Mouse (Mus musculus): ENCODE results near the gene Cldn9. TPM values are rescaled to one million over a fixed set of nuclear protein-coding genes. Genes with fewer than 3 reads are reported as not detected.

Gene Cldn9
- total RNA-seq (2014; rRNA removed), result not detected in 2 replicates
- polyA plus RNA-seq (2012; rRNA removed), result not detected in 2 replicates

GRCm38 (mm10) chr17:23683856-23684672 lies at the start of gene Cldn9:
Gene Cldn9, minus strand, starts transcription at chr17:23684026.
- H3K27ac ChIP-seq (replicated peaks; ENCODE audit: insufficient read depth, low read depth, low read length), result no peak within 1 kb of the TSS
- H3K4me3 ChIP-seq (ENCODE audit: insufficient read depth, low read depth, low read length), result no peak within 1 kb of the TSS
- H3K79me2 ChIP-seq (ENCODE audit: control insufficient read depth, insufficient read depth, low read length), result no peaks in the 10 kb centered on the region
- H3K36me3 ChIP-seq (ENCODE audit: control insufficient read depth, insufficient read depth, low read length), result no peaks in the 10 kb centered on the region
- H3K9ac ChIP-seq (ENCODE audit: low read depth, low read length), result no peak within 1 kb of the TSS
- TF ChIP-seq POLR2A (IDR thresholded peaks at IDR 0.05; ENCODE audit: extremely low read depth, insufficient read depth, low read length) (no peak), CTCF (IDR thresholded peaks at IDR 0.05; ENCODE audit: low read depth, low read length) (no peak)
- 56% methylated on average over 15 of the region's 15 CpGs for WGBS
- peaks cover 15% of the 10 kb centered on the region for H3K27me3 ChIP-seq (ENCODE audit: control insufficient read depth, insufficient read depth, low read length)
- DNase-seq (ENCODE audit: extremely low read depth, low read depth, low spot score), result no peak
- H3K4me1 ChIP-seq (ENCODE audit: control insufficient read depth, insufficient read depth, low read length), result no peaks in the 10 kb centered on the region

GRCm38 (mm10) chr17:23730441-23730840 lies 46.6 kb upstream of the Cldn9 start:
- H3K4me1 ChIP-seq (ENCODE audit: control insufficient read depth, insufficient read depth, low read length), result 0 out of 2 replicates have a peak, but pooled peaks cover 3% of the 10 kb centered on the region
- H3K27ac ChIP-seq (replicated peaks; ENCODE audit: insufficient read depth, low read depth, low read length), result no peak overlapping the region
- no peaks in the 10 kb centered on the region for H3K27me3 ChIP-seq (ENCODE audit: control insufficient read depth, insufficient read depth, low read length)
- DNase-seq (ENCODE audit: extremely low read depth, low read depth, low spot score), result no peak
- no peak for TF ChIP-seq POLR2A (IDR thresholded peaks at IDR 0.05; ENCODE audit: extremely low read depth, insufficient read depth, low read length)
- H3K79me2 ChIP-seq (ENCODE audit: control insufficient read depth, insufficient read depth, low read length), result no peaks in the 10 kb centered on the region
- H3K9ac ChIP-seq (ENCODE audit: low read depth, low read length), result no peak overlapping the region
- no peak overlapping the region for H3K4me3 ChIP-seq (ENCODE audit: insufficient read depth, low read depth, low read length)
- WGBS, result 71% methylated on average over 1 of the region's 1 CpGs
- no peaks in the 10 kb centered on the region for H3K36me3 ChIP-seq (ENCODE audit: control insufficient read depth, insufficient read depth, low read length)

GRCm38 (mm10) chr17:23726758-23727142 lies 42.9 kb upstream of the Cldn9 start:
- no peak for TF ChIP-seq POLR2A (IDR thresholded peaks at IDR 0.05; ENCODE audit: extremely low read depth, insufficient read depth, low read length)
- TF ChIP-seq CTCF (IDR thresholded peaks at IDR 0.05; ENCODE audit: low read depth, low read length), result no peak
- WGBS, result 1% methylated on average over 20 of the region's 20 CpGs
- Histone ChIP-seq H3K9ac (ENCODE audit: low read depth, low read length) (peak overlapping the region; percentile 75), H3K4me3 (ENCODE audit: insufficient read depth, low read depth, low read length) (peak overlapping the region; percentile 76), H3K27ac (replicated peaks; ENCODE audit: insufficient read depth, low read depth, low read length) (no peak overlapping the region), H3K36me3 (ENCODE audit: control insufficient read depth, insufficient read depth, low read length) (no peaks in the 10 kb centered on the region), H3K79me2 (ENCODE audit: control insufficient read depth, insufficient read depth, low read length) (no peaks in the 10 kb centered on the region), H3K4me1 (ENCODE audit: control insufficient read depth, insufficient read depth, low read length) (0 out of 2 replicates have a peak, but pooled peaks cover 3% of the 10 kb centered on the region), H3K27me3 (ENCODE audit: control insufficient read depth, insufficient read depth, low read length) (no peaks in the 10 kb centered on the region)
- DNase-seq (ENCODE audit: extremely low read depth, low read depth, low spot score), result peak; percentile 33

GRCm38 (mm10) chr17:23725999-23726757 lies 42.4 kb upstream of the Cldn9 start, which contains the start of gene Pkmyt1:
Gene Pkmyt1, plus strand, starts transcription at chr17:23726336.
- Histone ChIP-seq H3K9ac (ENCODE audit: low read depth, low read length) (peak within 1 kb of the TSS; percentile 75), H3K79me2 (ENCODE audit: control insufficient read depth, insufficient read depth, low read length) (no peaks in the 10 kb centered on the region), H3K36me3 (ENCODE audit: control insufficient read depth, insufficient read depth, low read length) (no peaks in the 10 kb centered on the region), H3K4me1 (ENCODE audit: control insufficient read depth, insufficient read depth, low read length) (0 out of 2 replicates have a peak, but pooled peaks cover 3% of the 10 kb centered on the region), H3K4me3 (ENCODE audit: insufficient read depth, low read depth, low read length) (peak within 1 kb of the TSS; percentile 76), H3K27ac (replicated peaks; ENCODE audit: insufficient read depth, low read depth, low read length) (peak within 1 kb of the TSS; percentile 39), H3K27me3 (ENCODE audit: control insufficient read depth, insufficient read depth, low read length) (no peaks in the 10 kb centered on the region)
- WGBS, result 1% methylated on average over 73 of the region's 73 CpGs
- 0 out of 2 replicates have a peak, but pooled peaks have one; percentile 8 for TF ChIP-seq CTCF (IDR thresholded peaks at IDR 0.05; ENCODE audit: low read depth, low read length)
- TF ChIP-seq POLR2A (IDR thresholded peaks at IDR 0.05; ENCODE audit: extremely low read depth, insufficient read depth, low read length), result peak; percentile 53
- peak; percentile 73 for DNase-seq (ENCODE audit: extremely low read depth, low read depth, low spot score)

GRCm38 (mm10) chr17:23725477-23725876 lies 41.7 kb upstream of the Cldn9 start:
- 0 out of 2 replicates have a peak overlapping the region, but pooled peaks have one; percentile 76 for H3K4me3 ChIP-seq (ENCODE audit: insufficient read depth, low read depth, low read length)
- H3K36me3 ChIP-seq (ENCODE audit: control insufficient read depth, insufficient read depth, low read length), result no peaks in the 10 kb centered on the region
- no peaks in the 10 kb centered on the region for H3K27me3 ChIP-seq (ENCODE audit: control insufficient read depth, insufficient read depth, low read length)
- H3K9ac ChIP-seq (ENCODE audit: low read depth, low read length), result peak overlapping the region; percentile 61; the same call in 1 of the 2 replicates
- H3K27ac ChIP-seq (replicated peaks; ENCODE audit: insufficient read depth, low read depth, low read length), result no peak overlapping the region
- no peak for DNase-seq (ENCODE audit: extremely low read depth, low read depth, low spot score)
- 51% methylated on average over 4 of the region's 4 CpGs for WGBS
- TF ChIP-seq POLR2A (IDR thresholded peaks at IDR 0.05; ENCODE audit: extremely low read depth, insufficient read depth, low read length) (no peak), CTCF (IDR thresholded peaks at IDR 0.05; ENCODE audit: low read depth, low read length) (no peak)
- H3K4me1 ChIP-seq (ENCODE audit: control insufficient read depth, insufficient read depth, low read length), result 0 out of 2 replicates have a peak, but pooled peaks cover 3% of the 10 kb centered on the region
- H3K79me2 ChIP-seq (ENCODE audit: control insufficient read depth, insufficient read depth, low read length), result no peaks in the 10 kb centered on the region

All from liver, adult 2 months (tissue).